Mouse (Mus musculus): ENCODE results near the gene Urad. TPM values are rescaled to one million over a fixed set of nuclear protein-coding genes. Genes with fewer than 3 reads are reported as not detected.
A peak's percentile ranks its signal among the peaks of the same experiment; 100 is the strongest.

Gene Urad
- not detected for total RNA-seq (2022)

GRCm38 (mm10) chr5:147322183-147322582 lies at the start of gene Urad:
TSS of gene Urad (minus strand) at chr5:147322440.
- no peak for DNase-seq (ENCODE audit: low spot score)

GRCm38 (mm10) chr5:147370276-147370675 lies 48.0 kb upstream of the Urad start:
- DNase-seq (ENCODE audit: low spot score): no peak

GRCm38 (mm10) chr5:147368221-147368620 lies 46.0 kb upstream of the Urad start:
- no peak for DNase-seq (ENCODE audit: low spot score)

- DNase-seq (ENCODE audit: low spot score): no peak
These were observed 43.9 kb upstream of the Urad start for GRCm38 (mm10) chr5:147365995-147366765.

- peak; percentile 21 for DNase-seq (ENCODE audit: low spot score)
These were observed 40.8 kb upstream of the Urad start for GRCm38 (mm10) chr5:147363054-147363453.

- no peak for DNase-seq (ENCODE audit: low spot score)
These were observed 36.2 kb upstream of the Urad start for GRCm38 (mm10) chr5:147358481-147358880.

GRCm38 (mm10) chr5:147357536-147357935 lies 35.3 kb upstream of the Urad start:
- DNase-seq (ENCODE audit: low spot score): no peak

GRCm38 (mm10) chr5:147356260-147357055 lies 34.2 kb upstream of the Urad start:
- DNase-seq (ENCODE audit: low spot score): no peak

GRCm38 (mm10) chr5:147355788-147356187 lies 33.5 kb upstream of the Urad start:
- no peak for DNase-seq (ENCODE audit: low spot score)

- DNase-seq (ENCODE audit: low spot score): no peak
These were observed 32.7 kb upstream of the Urad start for GRCm38 (mm10) chr5:147354985-147355384.

- DNase-seq (ENCODE audit: low spot score): no peak
These were observed 32.0 kb upstream of the Urad start for GRCm38 (mm10) chr5:147354161-147354780.

- no peak for DNase-seq (ENCODE audit: low spot score)
These were observed 29.7 kb upstream of the Urad start for GRCm38 (mm10) chr5:147351931-147352330.

- no peak for DNase-seq (ENCODE audit: low spot score)
These were observed 23.7 kb upstream of the Urad start for GRCm38 (mm10) chr5:147345981-147346380.

- no peak for DNase-seq (ENCODE audit: low spot score)
These were observed 21.7 kb upstream of the Urad start for GRCm38 (mm10) chr5:147343904-147344303.

GRCm38 (mm10) chr5:147342901-147343300 lies 20.7 kb upstream of the Urad start:
- no peak for DNase-seq (ENCODE audit: low spot score)

- DNase-seq (ENCODE audit: low spot score): no peak
These were observed 18.6 kb upstream of the Urad start for GRCm38 (mm10) chr5:147340741-147341414.

- DNase-seq (ENCODE audit: low spot score): no peak
These were observed 17.3 kb upstream of the Urad start for GRCm38 (mm10) chr5:147339560-147339959.

- no peak for DNase-seq (ENCODE audit: low spot score)
These were observed 16.7 kb upstream of the Urad start for GRCm38 (mm10) chr5:147338967-147339366.

GRCm38 (mm10) chr5:147332711-147333110 lies 10.5 kb upstream of the Urad start:
- DNase-seq (ENCODE audit: low spot score): no peak

- DNase-seq (ENCODE audit: low spot score): peak; percentile 17
These were observed 9.3 kb upstream of the Urad start for GRCm38 (mm10) chr5:147331547-147331946.

- no peak for DNase-seq (ENCODE audit: low spot score)
These were observed 7.7 kb upstream of the Urad start for GRCm38 (mm10) chr5:147329946-147330345.

- DNase-seq (ENCODE audit: low spot score): no peak
These were observed 5.4 kb upstream of the Urad start for GRCm38 (mm10) chr5:147327636-147328035.
